Mouse (Mus musculus): ENCODE data around the gene Adcy7. TPM values are rescaled to one million over a fixed set of nuclear protein-coding genes. Genes with fewer than 3 reads are reported as not detected.

The Adcy7 gene
- 5.2 and 5.7 TPM in 2 replicates for polyA plus RNA-seq (2015; fragmentation: Nextera tagmentation; extraction: Ambion mirVana)

GRCm38 (mm10) chr8:88272231-88273050 lies at the start of gene Adcy7:
TSS of gene Adcy7 (plus strand) at chr8:88272403.
- peak within 1 kb of the TSS; percentile 44 for H3K4me3 ChIP-seq (ENCODE audit: low read depth, low read length)
- H3K36me3 ChIP-seq (ENCODE audit: control insufficient read depth, insufficient read depth, low read length), result no peaks in the 10 kb centered on the region
- peak within 1 kb of the TSS; percentile 83 for H3K4me2 ChIP-seq (replicated peaks; ENCODE audit: low read depth)
- H3K4me1 ChIP-seq (replicated peaks; ENCODE audit: control insufficient read depth, insufficient read depth), result peaks cover 5% of the 10 kb centered on the region
- no peak within 1 kb of the TSS for H3K27ac ChIP-seq (replicated peaks)
- WGBS, result 4% methylated on average over 54 of the region's 64 CpGs
- H3K27me3 ChIP-seq (ENCODE audit: control insufficient read depth, insufficient read depth, low read length), result no peaks in the 10 kb centered on the region
- H3K9me3 ChIP-seq (ENCODE audit: control insufficient read depth, low read length), result no peaks in the 10 kb centered on the region
- H3K9ac ChIP-seq (ENCODE audit: low read length), result peak within 1 kb of the TSS; percentile 59
- peak; percentile 76 for ATAC-seq (ENCODE audit: low FRiP score, low TSS enrichment)
- DNase-seq (ENCODE audit: low spot score), result peak; percentile 63
- TF ChIP-seq EP300 (optimal IDR thresholded peaks at IDR 0.05), result no peak
- TF ChIP-seq CTCF (IDR thresholded peaks at IDR 0.05; ENCODE audit: low read depth), result peak; percentile 69

GRCm38 (mm10) chr8:88225358-88225757 lies 46.8 kb upstream of the Adcy7 start:
- H3K4me1 ChIP-seq (replicated peaks; ENCODE audit: control insufficient read depth, insufficient read depth), result peaks cover 4% of the 10 kb centered on the region; the same call in 1 of the 2 replicates
- no peak overlapping the region for H3K4me3 ChIP-seq (ENCODE audit: low read depth, low read length)
- H3K4me2 ChIP-seq (replicated peaks; ENCODE audit: low read depth), result no peak overlapping the region
- H3K27ac ChIP-seq (replicated peaks), result no peak overlapping the region
- H3K36me3 ChIP-seq (ENCODE audit: control insufficient read depth, insufficient read depth, low read length), result no peaks in the 10 kb centered on the region
- 89% methylated on average over 5 of the region's 5 CpGs for WGBS
- H3K9ac ChIP-seq (ENCODE audit: low read length), result no peak overlapping the region
- DNase-seq (ENCODE audit: low spot score) (no peak), ATAC-seq (ENCODE audit: low FRiP score, low TSS enrichment) (no peak)
- no peaks in the 10 kb centered on the region for H3K9me3 ChIP-seq (ENCODE audit: control insufficient read depth, low read length)
- H3K27me3 ChIP-seq (ENCODE audit: control insufficient read depth, insufficient read depth, low read length), result no peaks in the 10 kb centered on the region
- no peak for TF ChIP-seq CTCF (IDR thresholded peaks at IDR 0.05; ENCODE audit: low read depth)
- no peak for TF ChIP-seq EP300 (optimal IDR thresholded peaks at IDR 0.05)

GRCm38 (mm10) chr8:88227851-88228250 lies 44.4 kb upstream of the Adcy7 start:
- no peak overlapping the region for H3K4me2 ChIP-seq (replicated peaks; ENCODE audit: low read depth)
- no peaks in the 10 kb centered on the region for H3K27me3 ChIP-seq (ENCODE audit: control insufficient read depth, insufficient read depth, low read length)
- H3K4me1 ChIP-seq (replicated peaks; ENCODE audit: control insufficient read depth, insufficient read depth), result peaks cover 4% of the 10 kb centered on the region; the same call in 1 of the 2 replicates
- 48% methylated on average over 6 of the region's 6 CpGs for WGBS
- H3K27ac ChIP-seq (replicated peaks), result no peak overlapping the region
- ATAC-seq (ENCODE audit: low FRiP score, low TSS enrichment), result no peak
- no peak overlapping the region for H3K9ac ChIP-seq (ENCODE audit: low read length)
- H3K4me3 ChIP-seq (ENCODE audit: low read depth, low read length), result no peak overlapping the region
- H3K9me3 ChIP-seq (ENCODE audit: control insufficient read depth, low read length), result no peaks in the 10 kb centered on the region
- H3K36me3 ChIP-seq (ENCODE audit: control insufficient read depth, insufficient read depth, low read length), result no peaks in the 10 kb centered on the region
- DNase-seq (ENCODE audit: low spot score), result no peak
- TF ChIP-seq EP300 (optimal IDR thresholded peaks at IDR 0.05) (no peak), CTCF (IDR thresholded peaks at IDR 0.05; ENCODE audit: low read depth) (no peak)

- TF ChIP-seq EP300 (optimal IDR thresholded peaks at IDR 0.05) (no peak), CTCF (IDR thresholded peaks at IDR 0.05; ENCODE audit: low read depth) (no peak)
- no peak for DNase-seq (ENCODE audit: low spot score)
- no peak overlapping the region for H3K4me2 ChIP-seq (replicated peaks; ENCODE audit: low read depth)
Observed at GRCm38 (mm10) chr8:88228286-88228685, 43.9 kb upstream of the Adcy7 start.

GRCm38 (mm10) chr8:88228800-88229199 lies 43.4 kb upstream of the Adcy7 start:
- 0% methylated on average over 1 of the region's 1 CpGs for WGBS

More at GRCm38 (mm10) chr8:88228286-88228685, 43.9 kb upstream of the Adcy7 start:
- Histone ChIP-seq H3K36me3 (ENCODE audit: control insufficient read depth, insufficient read depth, low read length) (no peaks in the 10 kb centered on the region), H3K27me3 (ENCODE audit: control insufficient read depth, insufficient read depth, low read length) (no peaks in the 10 kb centered on the region), H3K9me3 (ENCODE audit: control insufficient read depth, low read length) (no peaks in the 10 kb centered on the region), H3K27ac (replicated peaks) (no peak overlapping the region), H3K4me3 (ENCODE audit: low read depth, low read length) (no peak overlapping the region), H3K9ac (ENCODE audit: low read length) (no peak overlapping the region), H3K4me1 (replicated peaks; ENCODE audit: control insufficient read depth, insufficient read depth) (peaks cover 4% of the 10 kb centered on the region; the same call in 1 of the 2 replicates)
- WGBS, result 24% methylated on average over 1 of the region's 1 CpGs
- ATAC-seq (ENCODE audit: low FRiP score, low TSS enrichment), result 0 out of 2 replicates have a peak, but pooled peaks have one; percentile 45

GRCm38 (mm10) chr8:88236666-88237065 lies 35.5 kb upstream of the Adcy7 start:
- H3K36me3 ChIP-seq (ENCODE audit: control insufficient read depth, insufficient read depth, low read length), result no peaks in the 10 kb centered on the region
- no peaks in the 10 kb centered on the region for H3K9me3 ChIP-seq (ENCODE audit: control insufficient read depth, low read length)
- TF ChIP-seq EP300 (optimal IDR thresholded peaks at IDR 0.05) (no peak), CTCF (IDR thresholded peaks at IDR 0.05; ENCODE audit: low read depth) (no peak)
- no peaks in the 10 kb centered on the region for H3K4me1 ChIP-seq (replicated peaks; ENCODE audit: control insufficient read depth, insufficient read depth)
- no peak overlapping the region for H3K4me3 ChIP-seq (ENCODE audit: low read depth, low read length)
- 65% methylated on average over 2 of the region's 2 CpGs for WGBS
- no peak overlapping the region for H3K27ac ChIP-seq (replicated peaks)
- H3K27me3 ChIP-seq (ENCODE audit: control insufficient read depth, insufficient read depth, low read length), result no peaks in the 10 kb centered on the region
- DNase-seq (ENCODE audit: low spot score), result no peak
- no peak overlapping the region for H3K9ac ChIP-seq (ENCODE audit: low read length)
- no peak for ATAC-seq (ENCODE audit: low FRiP score, low TSS enrichment)
- H3K4me2 ChIP-seq (replicated peaks; ENCODE audit: low read depth), result no peak overlapping the region

More at GRCm38 (mm10) chr8:88228800-88229199, 43.4 kb upstream of the Adcy7 start:
- no peak for TF ChIP-seq EP300 (optimal IDR thresholded peaks at IDR 0.05)
- no peak for TF ChIP-seq CTCF (IDR thresholded peaks at IDR 0.05; ENCODE audit: low read depth)
- Histone ChIP-seq H3K27me3 (ENCODE audit: control insufficient read depth, insufficient read depth, low read length) (no peaks in the 10 kb centered on the region), H3K36me3 (ENCODE audit: control insufficient read depth, insufficient read depth, low read length) (no peaks in the 10 kb centered on the region), H3K9me3 (ENCODE audit: control insufficient read depth, low read length) (no peaks in the 10 kb centered on the region), H3K4me2 (replicated peaks; ENCODE audit: low read depth) (no peak overlapping the region), H3K4me3 (ENCODE audit: low read depth, low read length) (no peak overlapping the region), H3K27ac (replicated peaks) (no peak overlapping the region), H3K9ac (ENCODE audit: low read length) (no peak overlapping the region), H3K4me1 (replicated peaks; ENCODE audit: control insufficient read depth, insufficient read depth) (peaks cover 4% of the 10 kb centered on the region; the same call in 1 of the 2 replicates)
- DNase-seq (ENCODE audit: low spot score) (peak; percentile 35), ATAC-seq (ENCODE audit: low FRiP score, low TSS enrichment) (no peak; the same call in 1 of the 2 replicates)

All from stomach, postnatal 0 days (tissue).